ENCODE assay signal across 8 mouse cellular contexts in the genomic region with DNA sequence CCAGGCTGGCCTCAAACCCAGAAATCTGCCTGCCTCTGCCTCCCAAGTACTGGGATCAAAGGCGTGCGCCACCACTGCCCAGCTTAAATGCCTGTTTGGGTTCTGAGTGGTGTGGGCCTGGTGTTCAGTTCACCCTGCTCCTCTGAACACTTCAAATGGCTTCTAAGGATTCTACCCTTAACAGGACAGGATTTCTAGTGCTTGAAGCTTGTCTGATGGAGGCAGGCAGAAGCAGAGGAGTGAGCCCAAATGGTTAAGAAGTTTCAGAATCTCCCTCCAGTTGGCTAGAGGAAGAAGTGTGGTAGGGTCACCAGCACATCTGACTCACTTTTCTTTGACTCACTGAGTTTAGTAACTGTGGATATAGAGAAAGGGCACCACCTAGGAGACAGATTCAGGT. TPM values are rescaled to one million over a fixed set of nuclear protein-coding genes. Genes with fewer than 3 reads are reported as not detected.
DNase-seq lines count a peak whose midpoint lies in the region; ATAC-seq and TF ChIP-seq lines count a peak whose summit lies in the region.

No protein-coding gene starts in this region.

- H3K9me3 ChIP-seq in neural tube, embryonic 11.5 days (ENCODE audit: control insufficient read depth, low read length), result no peaks in the 10 kb centered on the region
- no peaks in the 10 kb centered on the region for H3K9me3 ChIP-seq in limb, embryonic 11.5 days (ENCODE audit: control insufficient read depth, low read length)

- no peak overlapping the region for H3K9ac ChIP-seq in neural tube, embryonic 11.5 days (ENCODE audit: low read length)
- H3K9ac ChIP-seq in limb, embryonic 11.5 days (ENCODE audit: low read length), result no peak overlapping the region

- peaks cover 20% of the 10 kb centered on the region for H3K4me1 ChIP-seq in neural tube, embryonic 11.5 days (ENCODE audit: control insufficient read depth, insufficient read depth, low read length)
- peaks cover 28% of the 10 kb centered on the region for H3K4me1 ChIP-seq in limb, embryonic 11.5 days (ENCODE audit: control insufficient read depth, insufficient read depth, low read length)

- DNase-seq in gastrocnemius, adult 2 months, result no peak
- DNase-seq in gastrocnemius, adult 18-20 months (ENCODE audit: low spot score), result no peak
- DNase-seq in neural tube, embryonic 11.5 days (ENCODE audit: low spot score), result no peak
- DNase-seq in neural tube, embryonic 10.5 days (ENCODE audit: extremely low spot score, low spot score), result no peak
- no peak for DNase-seq in limb, embryonic 11.5 days (ENCODE audit: low spot score)
- no peak for DNase-seq in thymus, postnatal 0 days (ENCODE audit: low spot score)
- DNase-seq in urinary bladder, postnatal 14 days (ENCODE audit: low spot score), result no peak
- DNase-seq in urinary bladder, postnatal 25 days (ENCODE audit: low spot score), result no peak

- TF ChIP-seq CTCF in gastrocnemius, adult 2 months (IDR thresholded peaks at IDR 0.05), result no peak

- H3K4me3 ChIP-seq in gastrocnemius, adult 2 months, result peak overlapping the region; percentile 79
- H3K4me3 ChIP-seq in neural tube, embryonic 11.5 days (ENCODE audit: low read depth, low read length), result no peak overlapping the region
- H3K4me3 ChIP-seq in limb, embryonic 11.5 days (ENCODE audit: low read depth, low read length), result no peak overlapping the region

- peak overlapping the region; percentile 49; the same call in 1 of the 2 replicates for H3K4me2 ChIP-seq in neural tube, embryonic 11.5 days (ENCODE audit: low read depth)
- peak overlapping the region; percentile 45; the same call in 1 of the 2 replicates for H3K4me2 ChIP-seq in limb, embryonic 11.5 days (ENCODE audit: low read depth, severe bottlenecking)

- ATAC-seq in neural tube, embryonic 11.5 days (ENCODE audit: insufficient read depth, low FRiP score, low TSS enrichment), result no peak
- ATAC-seq in limb, embryonic 11.5 days (ENCODE audit: insufficient number of reproducible peaks, low FRiP score, low TSS enrichment, low read depth), result no peak

- intact Hi-C loops in gastrocnemius, adult 2 months (cut with DNase I), result no loop called here

- H3K27ac ChIP-seq in gastrocnemius, adult 2 months, result peak overlapping the region; percentile 100
- H3K27ac ChIP-seq in neural tube, embryonic 11.5 days (ENCODE audit: low read depth, low read length), result no peak overlapping the region
- 0 out of 2 replicates have a peak overlapping the region, but pooled peaks have one; percentile 40 for H3K27ac ChIP-seq in limb, embryonic 11.5 days (replicated peaks; ENCODE audit: low read depth, low read length)

- peaks cover 4% of the 10 kb centered on the region for H3K36me3 ChIP-seq in neural tube, embryonic 11.5 days (ENCODE audit: control insufficient read depth, insufficient read depth, low read length)
- H3K36me3 ChIP-seq in limb, embryonic 11.5 days (ENCODE audit: control insufficient read depth, insufficient read depth, low read length), result peaks cover 4% of the 10 kb centered on the region; the same call in 1 of the 2 replicates

- 92% methylated on average over 2 of the region's 2 CpGs for WGBS in neural tube, embryonic 11.5 days
- 88% methylated on average over 2 of the region's 2 CpGs for WGBS in limb, embryonic 11.5 days

- no peaks in the 10 kb centered on the region for H3K27me3 ChIP-seq in neural tube, embryonic 11.5 days (ENCODE audit: control insufficient read depth, insufficient read depth, low read length)
- no peaks in the 10 kb centered on the region for H3K27me3 ChIP-seq in limb, embryonic 11.5 days (ENCODE audit: control insufficient read depth, insufficient read depth, low read length)

RNA-seq across cellular contexts. Expression of a gene that starts 3.3 kb away (rescaled TPM):
- total RNA-seq in gastrocnemius, adult 2 months (2021), result 100 to 1,000 TPM; 212 to 228 TPM
- total RNA-seq in gastrocnemius, adult 18-20 months (2021), result 100 to 1,000 TPM; 219 to 232 TPM
- polyA plus RNA-seq in neural tube, embryonic 11.5 days (2014; fragmentation: Nextera tagmentation; extraction: Ambion mirVana), result 256 and 261 TPM in 2 replicates
- 305 and 311 TPM in 2 replicates for polyA plus RNA-seq in limb, embryonic 11.5 days (2014; fragmentation: Nextera tagmentation; extraction: Ambion mirVana)
- 223 and 234 TPM in 2 replicates for polyA plus RNA-seq in thymus, postnatal 0 days (2015; fragmentation: Nextera tagmentation; extraction: Ambion mirVana)

RNA-seq across cellular contexts. Expression of a gene that starts 9.9 kb away (rescaled TPM):
- 10 to 100 TPM; 44.1 to 50.2 TPM for total RNA-seq in gastrocnemius, adult 2 months (2021)
- 10 to 100 TPM; 42.2 to 49.1 TPM for total RNA-seq in gastrocnemius, adult 18-20 months (2021)
- polyA plus RNA-seq in neural tube, embryonic 11.5 days (2014; fragmentation: Nextera tagmentation; extraction: Ambion mirVana), result 76.1 and 79.2 TPM in 2 replicates
- polyA plus RNA-seq in limb, embryonic 11.5 days (2014; fragmentation: Nextera tagmentation; extraction: Ambion mirVana), result 76.2 and 76.8 TPM in 2 replicates
- polyA plus RNA-seq in thymus, postnatal 0 days (2015; fragmentation: Nextera tagmentation; extraction: Ambion mirVana), result 107 and 108 TPM in 2 replicates

RNA-seq across cellular contexts. Expression of a gene that starts 20.7 kb away (rescaled TPM):
- total RNA-seq in gastrocnemius, adult 2 months (2021), result 1 to 10 TPM; 7.6 to 8.1 TPM
- total RNA-seq in gastrocnemius, adult 18-20 months (2021), result 1 to 10 TPM; 6.3 to 8.1 TPM
- 52.3 and 53.9 TPM in 2 replicates for polyA plus RNA-seq in neural tube, embryonic 11.5 days (2014; fragmentation: Nextera tagmentation; extraction: Ambion mirVana)
- 51.7 and 67.0 TPM in 2 replicates for polyA plus RNA-seq in limb, embryonic 11.5 days (2014; fragmentation: Nextera tagmentation; extraction: Ambion mirVana)
- polyA plus RNA-seq in thymus, postnatal 0 days (2015; fragmentation: Nextera tagmentation; extraction: Ambion mirVana), result 58.9 and 61.4 TPM in 2 replicates

RNA-seq across cellular contexts. Expression of a gene that starts 21.1 kb away (rescaled TPM):
- total RNA-seq in gastrocnemius, adult 2 months (2021), result 1 to 10 TPM; 4.7 to 5.0 TPM
- total RNA-seq in gastrocnemius, adult 18-20 months (2021), result 1 to 10 TPM; 3.2 to 3.4 TPM
- 14.5 and 16.9 TPM in 2 replicates for polyA plus RNA-seq in neural tube, embryonic 11.5 days (2014; fragmentation: Nextera tagmentation; extraction: Ambion mirVana)
- polyA plus RNA-seq in limb, embryonic 11.5 days (2014; fragmentation: Nextera tagmentation; extraction: Ambion mirVana), result 17.2 and 19.5 TPM in 2 replicates
- polyA plus RNA-seq in thymus, postnatal 0 days (2015; fragmentation: Nextera tagmentation; extraction: Ambion mirVana), result 15.7 and 16.6 TPM in 2 replicates

RNA-seq across cellular contexts. Expression of a gene that starts 24.0 kb away (rescaled TPM):
- total RNA-seq in gastrocnemius, adult 2 months (2021), result 10 to 100 TPM; 45.5 to 52.8 TPM
- 10 to 100 TPM; 48.3 to 55.2 TPM for total RNA-seq in gastrocnemius, adult 18-20 months (2021)
- polyA plus RNA-seq in neural tube, embryonic 11.5 days (2014; fragmentation: Nextera tagmentation; extraction: Ambion mirVana), result 17.8 and 20.3 TPM in 2 replicates
- 24.1 and 24.4 TPM in 2 replicates for polyA plus RNA-seq in limb, embryonic 11.5 days (2014; fragmentation: Nextera tagmentation; extraction: Ambion mirVana)
- 13.9 and 14.4 TPM in 2 replicates for polyA plus RNA-seq in thymus, postnatal 0 days (2015; fragmentation: Nextera tagmentation; extraction: Ambion mirVana)
